Mouse (Mus musculus): ENCODE results near the gene Nanos3.

DNA sequence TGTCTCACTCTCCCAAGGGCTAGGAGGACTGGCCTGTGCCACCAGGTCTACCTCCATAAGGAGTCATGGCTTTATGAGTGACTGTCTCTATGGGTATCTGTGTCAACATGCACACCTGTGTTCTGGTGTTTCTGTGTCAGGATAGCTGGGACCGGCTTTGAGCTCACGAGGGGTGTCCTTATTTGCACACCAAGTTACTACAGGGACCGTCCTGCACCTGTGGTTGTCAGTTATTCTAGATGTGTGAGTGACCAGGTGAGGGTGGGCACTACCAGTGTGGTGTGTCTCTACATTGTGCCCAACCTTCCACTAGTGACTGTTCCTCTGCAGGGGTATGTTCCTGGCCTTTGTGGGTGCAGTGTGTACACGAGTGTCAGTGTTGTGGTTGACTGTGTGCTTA is 2.2 kb downstream of the Nanos3 start:
- no peak for TF ChIP-seq CTCF (IDR thresholded peaks at IDR 0.05; ENCODE audit: insufficient read depth, low read length)
- no peak for TF ChIP-seq POLR2A (IDR thresholded peaks at IDR 0.05; ENCODE audit: borderline replicate concordance, extremely low read depth, low read depth, low read length)

Measured in lung, adult 2 months (tissue).